Mouse (Mus musculus): ENCODE measurements at regions not wholly inside any gene's neighbourhood (a gene's known extent, or its start where the extent isn't known, plus 50 kb on each side); places are given as distances from the start of the nearest gene placed in this dataset.

GRCm38 (mm10) chr7:133521936-133522335 lies 80.0 kb downstream of the Tex36 start:
- in situ Hi-C loops (cut with MboI, MseI), result no loop called here

GRCm38 (mm10) chr7:133518926-133519325 lies 83.0 kb downstream of the Tex36 start:
- in situ Hi-C loops (cut with MboI, MseI), result no loop called here

- in situ Hi-C loops (cut with MboI, MseI), result no loop called here
These were observed 84.4 kb downstream of the Tex36 start for GRCm38 (mm10) chr7:133517576-133517975.

GRCm38 (mm10) chr7:133510926-133511325 lies 91.0 kb downstream of the Tex36 start:
- in situ Hi-C loops (cut with MboI, MseI), result no loop called here

- in situ Hi-C loops (cut with MboI, MseI), result no loop called here
These were observed 92.5 kb downstream of the Tex36 start for GRCm38 (mm10) chr7:133509486-133509885.

- in situ Hi-C loops (cut with MboI, MseI), result no loop called here
These were observed 93.5 kb downstream of the Tex36 start for GRCm38 (mm10) chr7:133508370-133509012.

GRCm38 (mm10) chr7:133505628-133506027 lies 96.3 kb downstream of the Tex36 start:
- in situ Hi-C loops (cut with MboI, MseI), result no loop called here

GRCm38 (mm10) chr7:133503946-133504345 lies 98.0 kb downstream of the Tex36 start:
- in situ Hi-C loops (cut with MboI, MseI), result no loop called here

- in situ Hi-C loops (cut with MboI, MseI), result no loop called here
These were observed 99.2 kb downstream of the Tex36 start for GRCm38 (mm10) chr7:133502731-133503130.

- in situ Hi-C loops (cut with MboI, MseI), result no loop called here
These were observed 104.4 kb downstream of the Tex36 start for GRCm38 (mm10) chr7:133497551-133497950.

GRCm38 (mm10) chr7:133494982-133495550 lies 106.9 kb downstream of the Tex36 start:
- in situ Hi-C loops (cut with MboI, MseI), result no loop called here

- in situ Hi-C loops (cut with MboI, MseI), result no loop called here
These were observed 107.5 kb downstream of the Tex36 start for GRCm38 (mm10) chr7:133494256-133494981.

- in situ Hi-C loops (cut with MboI, MseI), result no loop called here
These were observed 109.3 kb downstream of the Tex36 start for GRCm38 (mm10) chr7:133492626-133493025.

GRCm38 (mm10) chr7:133487887-133488630 lies 113.9 kb downstream of the Tex36 start:
- in situ Hi-C loops (cut with MboI, MseI), result no loop called here

GRCm38 (mm10) chr7:133484430-133484841 lies 117.5 kb downstream of the Tex36 start:
- in situ Hi-C loops (cut with MboI, MseI), result no loop called here

GRCm38 (mm10) chr7:133481529-133481928 lies 120.4 kb downstream of the Tex36 start:
- in situ Hi-C loops (cut with MboI, MseI), result no loop called here

GRCm38 (mm10) chr7:133479679-133480078 lies 122.3 kb downstream of the Tex36 start:
- in situ Hi-C loops (cut with MboI, MseI), result loop anchor here in 1 of 2 experiments (10.0 kb wide), 1 partner anchor 445 kb away; no protein-coding TSS in a partner anchor

- in situ Hi-C loops (cut with MboI, MseI), result loop anchor here in 1 of 2 experiments (10.0 kb wide), 1 partner anchor 443 kb away; no protein-coding TSS in a partner anchor
These were observed 124.0 kb downstream of the Tex36 start for GRCm38 (mm10) chr7:133477933-133478332.

- in situ Hi-C loops (cut with MboI, MseI), result loop anchor here in 1 of 2 experiments (10.0 kb wide), 1 partner anchor 442 kb away; no protein-coding TSS in a partner anchor
These were observed 124.7 kb downstream of the Tex36 start for GRCm38 (mm10) chr7:133477221-133477620.

- in situ Hi-C loops (cut with MboI, MseI), result loop anchor here in 1 of 2 experiments (10.0 kb wide), 1 partner anchor 437 kb away; no protein-coding TSS in a partner anchor
These were observed 130.3 kb downstream of the Tex36 start for GRCm38 (mm10) chr7:133471706-133472105.

GRCm38 (mm10) chr7:133470620-133470958 lies 131.4 kb downstream of the Tex36 start:
- in situ Hi-C loops (cut with MboI, MseI), result loop anchor here in 1 of 2 experiments (10.0 kb wide), 1 partner anchor 436 kb away; no protein-coding TSS in a partner anchor
